Mouse (Mus musculus): Measurements from ENCODE around the gene Lrg1. TPM values are rescaled to one million over a fixed set of nuclear protein-coding genes. Genes with fewer than 3 reads are reported as not detected.

The Lrg1 gene
- total and polyA plus RNA-seq, 3 experiments, result not detected

DNA sequence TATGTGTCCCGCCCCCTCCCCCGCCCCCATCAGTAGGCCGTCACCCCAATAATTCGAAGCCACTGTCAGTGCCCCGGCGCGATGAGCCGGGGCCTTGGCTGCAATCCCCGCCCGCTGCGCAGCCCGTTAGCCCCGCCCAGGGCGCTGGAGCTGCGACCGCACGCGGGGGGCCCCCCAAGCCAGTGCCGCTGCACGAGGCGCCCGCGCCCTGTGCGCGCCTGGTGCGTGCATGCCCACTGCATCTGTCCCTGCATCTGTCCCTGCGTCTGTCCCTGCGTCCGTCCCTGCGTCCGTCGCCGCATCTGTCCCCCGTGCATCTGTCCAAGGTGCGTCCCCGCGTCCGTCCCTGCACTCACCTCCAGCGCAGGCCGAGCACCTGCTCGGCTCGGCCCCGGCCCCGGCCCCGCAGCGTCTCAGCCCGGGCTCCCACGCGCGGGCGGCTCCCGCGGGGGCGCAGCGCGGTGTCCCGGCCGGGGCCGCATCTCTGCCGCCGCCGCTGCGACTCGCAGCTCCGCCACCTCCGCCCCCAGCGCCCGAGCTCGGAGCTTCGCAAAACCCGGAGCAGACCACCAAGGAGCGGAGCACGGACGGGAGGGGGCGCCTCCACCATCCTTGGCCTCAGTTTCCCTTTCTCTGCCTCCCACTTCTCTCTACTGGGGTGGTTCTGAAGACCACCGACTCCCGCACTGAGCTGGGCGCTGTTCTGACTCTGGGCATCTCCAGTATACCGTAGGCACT, 18.2 kb upstream of the Lrg1 start, which contains the start of gene Sema6b:
Gene Sema6b, minus strand, starts transcription at position 486 of the 738 bp plus-strand sequence.
- H3K4me3 ChIP-seq (ENCODE audit: control insufficient read depth in 1 of 2, insufficient read depth in 1 of 2, low read depth in 2 of 2, low read length in 2 of 2), result peak within 1 kb of the TSS; percentile 62 to 87
- 0 out of 2 replicates have a peak within 1 kb of the TSS, but pooled peaks have one; percentile 6 for H3K27ac ChIP-seq (ENCODE audit: control insufficient read depth, low read depth, low read length)
- no peaks in the 10 kb centered on the region for H3K36me3 ChIP-seq (ENCODE audit: control insufficient read depth in 1 of 2, insufficient read depth in 2 of 2, low read length in 2 of 2)
- peaks cover 6% of the 10 kb centered on the region; the same call in 1 of the 2 replicates for H3K79me2 ChIP-seq (ENCODE audit: control insufficient read depth, insufficient read depth, low read length, poor library complexity)
- peaks cover 0 to 5% of the 10 kb centered on the region in 2 experiments; a peak in 2 of 4 replicates for H3K4me1 ChIP-seq (ENCODE audit: control insufficient read depth in 1 of 2, insufficient read depth in 2 of 2, low read length in 2 of 2)
- H3K9me3 ChIP-seq (replicated peaks; ENCODE audit: insufficient read depth, low read length), result no peaks in the 10 kb centered on the region
- H3K9ac ChIP-seq (ENCODE audit: control insufficient read depth, low read depth, low read length, poor library complexity, severe bottlenecking), result peak within 1 kb of the TSS; percentile 67
- no peaks in the 10 kb centered on the region for H3K27me3 ChIP-seq (ENCODE audit: control insufficient read depth in 1 of 2, insufficient read depth in 2 of 2, low read length in 2 of 2)
- no peak for TF ChIP-seq MAFK (IDR thresholded peaks at IDR 0.05; ENCODE audit: borderline replicate concordance, low read depth, low read length)
- no peak for TF ChIP-seq TAL1 (IDR thresholded peaks at IDR 0.05; ENCODE audit: low read length)
- TF ChIP-seq MXI1 (IDR thresholded peaks at IDR 0.05; ENCODE audit: low read depth, low read length), result peak; percentile 41; the same call in 1 of the 2 replicates
- no peak for TF ChIP-seq CHD1 (IDR thresholded peaks at IDR 0.05; ENCODE audit: low read depth, low read length)
- TF ChIP-seq MYC (IDR thresholded peaks at IDR 0.05; ENCODE audit: low read depth, low read length), result 0 out of 2 replicates have a peak, but pooled peaks have one; percentile 22
- TF ChIP-seq NRF1 (IDR thresholded peaks at IDR 0.05; ENCODE audit: insufficient read depth, low read depth, low read length, poor library complexity, severe bottlenecking), result peak; percentile 43; the same call in 1 of the 2 replicates
- no peak for TF ChIP-seq EP300 (IDR thresholded peaks at IDR 0.05; ENCODE audit: low read depth in 1 of 2, low read length in 2 of 2)
- TF ChIP-seq NELFE (IDR thresholded peaks at IDR 0.05; ENCODE audit: low read depth, low read length), result peak; percentile 36
- TF ChIP-seq CTCF (IDR thresholded peaks at IDR 0.05 in 2 of 3, conservative IDR thresholded peaks at IDR 0.05 in 1 of 3; ENCODE audit: control insufficient read depth in 1 of 3, insufficient read depth in 1 of 3, low read depth in 2 of 3, low read length in 3 of 3, poor library complexity in 1 of 3, severe bottlenecking in 1 of 3), result peak in 1 of 3 experiments; percentile 24; a peak in 1 of 6 replicates
- TF ChIP-seq RCOR1 (IDR thresholded peaks at IDR 0.05; ENCODE audit: low read depth, low read length), result no peak
- no peak for TF ChIP-seq MYB (IDR thresholded peaks at IDR 0.05; ENCODE audit: low read depth, low read length)
- TF ChIP-seq ELF1 (IDR thresholded peaks at IDR 0.05; ENCODE audit: low read depth, low read length), result no peak
- TF ChIP-seq SIN3A (IDR thresholded peaks at IDR 0.05; ENCODE audit: low read length), result peak; percentile 56; the same call in 1 of the 2 replicates
- peak; percentile 67 for TF ChIP-seq HCFC1 (IDR thresholded peaks at IDR 0.05; ENCODE audit: low read depth, low read length)
- TF ChIP-seq MAZ (IDR thresholded peaks at IDR 0.05; ENCODE audit: low read depth, low read length), result peak; percentile 97
- TF ChIP-seq POLR2A (IDR thresholded peaks at IDR 0.05; ENCODE audit: control insufficient read depth in 1 of 2, insufficient read depth in 1 of 2, low read depth in 1 of 2, low read length in 2 of 2, poor library complexity in 1 of 2), result peak; percentile 34 to 57; a peak in 2 of 4 replicates
- DNase-seq (ENCODE audit: low read depth, low spot score), result peak; percentile 79

DNA sequence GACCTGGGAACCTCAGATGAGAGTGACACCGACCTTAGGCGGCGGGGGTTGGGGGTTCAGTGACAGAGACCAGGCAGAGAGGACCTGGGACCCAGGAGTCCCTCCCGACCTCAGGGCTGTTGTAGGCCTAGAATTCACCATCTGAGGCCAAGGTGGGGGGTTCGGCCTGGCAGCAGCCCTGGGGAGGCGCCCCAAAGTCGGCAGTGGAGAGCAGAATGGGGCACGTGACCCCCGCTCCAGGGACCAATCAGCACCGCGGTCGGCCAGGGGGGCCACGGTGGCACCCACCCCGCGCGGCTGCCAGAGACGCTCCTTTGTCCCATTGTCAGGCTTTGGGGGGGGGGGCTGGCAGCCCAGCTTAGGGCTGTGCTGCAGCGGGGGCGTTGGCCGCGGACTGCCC, 17.6 kb upstream of the Lrg1 start:
- DNase-seq (ENCODE audit: low read depth, low spot score), result peak; percentile 42
- no peaks in the 10 kb centered on the region for H3K9me3 ChIP-seq (replicated peaks; ENCODE audit: insufficient read depth, low read length)
- H3K4me3 ChIP-seq (ENCODE audit: control insufficient read depth in 1 of 2, insufficient read depth in 1 of 2, low read depth in 2 of 2, low read length in 2 of 2), result peak overlapping the region; percentile 62 to 87
- H3K27me3 ChIP-seq (ENCODE audit: control insufficient read depth in 1 of 2, insufficient read depth in 2 of 2, low read length in 2 of 2), result no peaks in the 10 kb centered on the region
- H3K27ac ChIP-seq (ENCODE audit: control insufficient read depth, low read depth, low read length), result 0 out of 2 replicates have a peak overlapping the region, but pooled peaks have one; percentile 6
- no peak for TF ChIP-seq ZMIZ1 (IDR thresholded peaks at IDR 0.05; ENCODE audit: low read depth, low read length)
- no peak for TF ChIP-seq CHD2 (IDR thresholded peaks at IDR 0.05; ENCODE audit: low read length)
- TF ChIP-seq USF2 (IDR thresholded peaks at IDR 0.05; ENCODE audit: borderline replicate concordance in 1 of 2, insufficient read depth in 1 of 2, low read depth in 1 of 2, low read length in 2 of 2), result peak in 1 of 2 experiments; percentile 77; a peak in 2 of 4 replicates
- TF ChIP-seq MYB (IDR thresholded peaks at IDR 0.05; ENCODE audit: low read depth, low read length), result no peak
- peak; percentile 81 for TF ChIP-seq BHLHE40 (IDR thresholded peaks at IDR 0.05; ENCODE audit: borderline replicate concordance, low read depth, low read length)
- TF ChIP-seq USF1 (IDR thresholded peaks at IDR 0.05; ENCODE audit: low read depth, low read length), result peak; percentile 96
- no peaks in the 10 kb centered on the region for H3K36me3 ChIP-seq (ENCODE audit: control insufficient read depth in 1 of 2, insufficient read depth in 2 of 2, low read length in 2 of 2)
- peak overlapping the region; percentile 67 for H3K9ac ChIP-seq (ENCODE audit: control insufficient read depth, low read depth, low read length, poor library complexity, severe bottlenecking)
- peaks cover 0 to 5% of the 10 kb centered on the region in 2 experiments; a peak in 2 of 4 replicates for H3K4me1 ChIP-seq (ENCODE audit: control insufficient read depth in 1 of 2, insufficient read depth in 2 of 2, low read length in 2 of 2)
- peaks cover 6% of the 10 kb centered on the region; the same call in 1 of the 2 replicates for H3K79me2 ChIP-seq (ENCODE audit: control insufficient read depth, insufficient read depth, low read length, poor library complexity)
